Mouse (Mus musculus): ENCODE measurements around the gene Tex30.

Gene Tex30

DNA sequence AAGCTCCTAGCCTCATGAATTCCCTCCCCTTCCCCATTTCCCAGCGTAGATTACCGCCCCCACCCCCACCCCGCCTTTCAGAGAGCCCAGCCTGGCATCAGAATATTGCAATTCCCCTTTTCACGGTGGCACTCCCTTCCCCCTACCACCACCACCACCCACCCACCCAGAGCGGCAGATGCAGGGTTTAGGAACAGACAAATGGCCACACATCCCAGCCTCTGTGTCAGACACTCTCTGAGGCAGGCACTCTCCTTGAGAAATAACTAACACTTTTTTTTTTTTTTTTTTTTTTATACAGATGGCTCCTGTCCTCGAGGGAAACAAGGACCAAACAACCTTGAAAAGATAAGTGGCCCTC, 59.7 kb downstream of the Tex30 start:
- no peak for DNase-seq (ENCODE audit: low spot score)

GRCm38 (mm10) chr1:44041797-44042554, 60.3 kb downstream of the Tex30 start:
- DNase-seq (ENCODE audit: low spot score), result peak; percentile 86
